Mouse (Mus musculus) duodenum, adult 2 months (tissue): ENCODE measurements around the gene Apol11a. TPM values are rescaled to one million over a fixed set of nuclear protein-coding genes. Genes with fewer than 3 reads are reported as not detected.

Experiments
- polyA plus RNA-seq: library from polyadenylated mRNA; depleted of rRNA; stranded (reverse); fragments of >200 nt; gene quantifications from 2 replicates; pipeline ENCODE4 v1.2.3, GENCODE M21; 2012; ENCODE audit warnings: low replicate concordance; rRNA removed

Gene Apol11a
- 0.06 TPM in 1 of 2 replicates, not detected in the other for polyA plus RNA-seq

GRCm38 (mm10) chr15:77507966-77508365, at the start of gene Apol11a:
Gene Apol11a, plus strand, starts transcription at chr15:77508271.

GRCm38 (mm10) chr15:77476693-77477092, 31.4 kb upstream of the Apol11a start, which contains the start of gene Apol10a:
Gene Apol10a, plus strand, starts transcription at chr15:77477047.

GRCm38 (mm10) chr15:77533216-77533615, 25.1 kb downstream of the Apol11a start, which contains the start of gene Apol7c:
Gene Apol7c, minus strand, starts transcription at chr15:77533316.

GRCm38 (mm10) chr15:77561792-77562191, 53.7 kb downstream of the Apol11a start, which contains the start of gene 1700025B11Rik:
Gene 1700025B11Rik, minus strand, starts transcription at chr15:77561892.

Other genes starting within 250 kb of the Apol11a start
- 20.8 and 29.1 TPM in 2 replicates for gene Rbfox2, start 201.3 kb upstream of the Apol11a start, polyA plus RNA-seq
- gene Apol7a, start 109.2 kb upstream of the Apol11a start, polyA plus RNA-seq = 17.9 and 52.2 TPM in 2 replicates
- gene Apol9a, start 97.1 kb upstream of the Apol11a start, polyA plus RNA-seq = 4.3 and 85.0 TPM in 2 replicates
- 0.20 and 1.3 TPM in 2 replicates for gene Apol7b, start 60.8 kb upstream of the Apol11a start, polyA plus RNA-seq
- gene Apol10a, start 31.2 kb upstream of the Apol11a start, polyA plus RNA-seq = 7.2 and 24.6 TPM in 2 replicates
- gene Apol7c, start 25.0 kb downstream of the Apol11a start, polyA plus RNA-seq = 8.3 and 13.9 TPM in 2 replicates
- not detected in 2 replicates for gene 1700025B11Rik, start 53.6 kb downstream of the Apol11a start, polyA plus RNA-seq
- gene Apol10b, start 87.9 kb downstream of the Apol11a start, polyA plus RNA-seq = 0.06 and 0.13 TPM in 2 replicates
- gene Gm36245, start 91.0 kb downstream of the Apol11a start, polyA plus RNA-seq = not detected in 2 replicates
- gene Apol11b, start 135.0 kb downstream of the Apol11a start, polyA plus RNA-seq = not detected in 2 replicates
- gene Apol7e, start 190.6 kb downstream of the Apol11a start, polyA plus RNA-seq = 0.50 and 1.9 TPM in 2 replicates
- 3.4 and 50.9 TPM in 2 replicates for gene Apol9b, start 220.8 kb downstream of the Apol11a start, polyA plus RNA-seq
- not detected in 2 replicates for gene Apol8, start 248.7 kb downstream of the Apol11a start, polyA plus RNA-seq